Mouse (Mus musculus): ENCODE data around the gene Abcc9.

DNA sequence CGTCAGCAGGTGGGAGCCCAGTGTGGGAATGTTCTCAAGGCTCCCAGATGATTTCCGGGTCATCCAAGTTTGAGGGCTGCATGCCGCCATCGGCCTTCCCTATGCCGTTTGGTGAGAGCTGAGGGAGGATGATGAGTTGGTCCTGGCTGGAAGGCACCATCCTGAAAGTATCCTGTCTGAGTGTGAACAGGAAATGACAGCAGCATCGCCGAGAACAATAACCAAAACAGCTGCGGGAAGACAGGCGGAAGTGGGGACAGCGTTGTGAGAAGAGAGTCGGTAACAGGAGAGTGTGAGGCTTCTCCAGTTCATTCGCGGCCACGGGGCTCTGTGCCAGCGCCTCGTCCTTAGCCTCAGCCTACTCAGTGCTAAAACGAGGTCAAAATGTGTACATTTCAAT is 163.6 kb downstream of the Abcc9 start:
- TF ChIP-seq CTCF (IDR thresholded peaks at IDR 0.05; ENCODE audit: low read depth) (no peak), EP300 (IDR thresholded peaks at IDR 0.05; ENCODE audit: low read depth) (peak; percentile 61; the same call in 1 of the 2 replicates)
